Mouse (Mus musculus): ENCODE measurements around the gene Olfr1282.
"Not testable (repeated sequence)": the region's sequence is repeated elsewhere in the genome, so short reads cannot be mapped to it uniquely, and the experiment has no call there.

Olfr1282 gene

DNA sequence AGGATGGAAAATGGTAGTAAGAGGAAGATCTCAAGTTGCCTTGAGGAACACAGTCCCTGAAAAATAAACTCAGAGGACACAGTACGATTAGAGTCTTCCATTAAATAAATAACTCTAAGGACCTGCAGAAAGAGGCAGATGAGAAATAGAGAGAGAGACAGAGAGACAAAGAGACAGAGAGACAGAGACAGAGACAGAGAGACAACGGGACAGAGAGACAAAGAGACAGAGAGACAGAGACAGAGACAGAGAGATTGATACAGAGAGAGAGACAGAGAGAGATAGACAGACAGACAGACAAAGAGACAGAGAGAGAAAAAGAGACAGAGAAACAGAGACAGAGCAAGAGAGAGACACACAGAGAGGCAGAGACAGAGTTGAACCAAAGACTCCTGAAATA is at the start of gene Olfr1282:
Gene Olfr1282 (minus strand): TSS at position 101 of the 400 bp plus-strand sequence.
- no peak for DNase-seq

DNA sequence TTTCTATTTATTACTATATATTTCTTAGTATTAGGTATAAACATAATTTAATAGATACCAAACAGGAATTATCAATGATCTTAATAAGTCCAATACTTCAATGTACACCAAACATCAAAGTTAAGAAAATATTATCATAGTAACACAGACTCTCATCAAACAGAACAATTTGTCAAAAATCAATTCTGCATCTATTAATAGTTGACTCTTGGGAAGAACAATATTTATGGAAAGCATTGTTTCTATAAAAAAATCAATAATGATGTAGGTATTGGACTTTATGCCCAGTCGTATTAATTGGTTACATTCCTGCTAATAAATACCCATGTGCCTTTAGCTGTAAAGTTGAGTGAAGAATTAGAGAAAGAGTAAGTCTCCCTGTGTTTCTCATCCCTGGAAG is 39.3 kb upstream of the Olfr1282 start, which contains the start of gene Olfr1284:
Gene Olfr1284 (plus strand): TSS at position 301 of the 400 bp plus-strand sequence.
- DNase-seq = no peak

DNA sequence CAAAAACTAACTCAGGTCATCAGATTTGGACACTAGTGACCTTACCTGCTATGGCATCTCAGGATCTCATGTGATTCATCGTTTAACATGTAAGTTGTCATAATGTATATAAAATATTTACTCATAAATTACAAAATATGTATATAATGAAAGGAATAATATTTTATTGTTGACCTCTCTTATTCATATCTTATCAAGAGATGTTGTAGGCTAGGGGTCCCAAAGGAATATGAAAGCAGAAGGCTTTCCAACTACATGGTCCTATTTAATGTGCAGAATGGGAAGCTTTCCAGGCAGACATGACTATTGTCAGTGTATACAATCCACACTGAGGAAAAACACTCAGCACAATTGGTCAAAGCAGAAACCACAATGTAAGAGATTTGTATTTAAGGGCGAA is 30.6 kb upstream of the Olfr1282 start, which contains the start of gene Olfr1283:
Gene Olfr1283 (plus strand): TSS at position 301 of the 400 bp plus-strand sequence.
- DNase-seq = no peak

GRCm38 (mm10) chr2:111333721-111334120 is 2.2 kb downstream of the Olfr1282 start:
- DNase-seq = not testable (repeated sequence)

DNA sequence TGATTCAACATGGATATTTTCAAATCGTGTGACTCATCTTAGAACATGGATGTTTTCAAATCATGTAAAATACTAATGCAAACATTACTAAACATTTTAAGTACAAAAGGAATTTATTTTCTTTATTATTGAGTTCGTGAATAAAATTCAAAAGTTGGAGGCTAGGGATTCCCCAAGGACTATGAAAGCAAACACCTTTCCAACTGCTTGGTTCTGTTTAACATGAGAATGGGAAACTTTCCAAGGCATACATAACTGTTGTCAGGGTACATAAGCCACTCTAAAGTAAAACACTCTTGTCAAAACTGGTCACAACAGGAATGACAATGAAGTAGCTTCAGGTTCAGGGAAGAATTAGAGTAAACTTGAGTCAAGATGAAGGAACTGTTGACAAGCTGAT is 9.7 kb downstream of the Olfr1282 start, which contains the start of gene Olfr1281:
Gene Olfr1281 (plus strand): TSS at position 301 of the 400 bp plus-strand sequence.
- no peak for DNase-seq

DNA sequence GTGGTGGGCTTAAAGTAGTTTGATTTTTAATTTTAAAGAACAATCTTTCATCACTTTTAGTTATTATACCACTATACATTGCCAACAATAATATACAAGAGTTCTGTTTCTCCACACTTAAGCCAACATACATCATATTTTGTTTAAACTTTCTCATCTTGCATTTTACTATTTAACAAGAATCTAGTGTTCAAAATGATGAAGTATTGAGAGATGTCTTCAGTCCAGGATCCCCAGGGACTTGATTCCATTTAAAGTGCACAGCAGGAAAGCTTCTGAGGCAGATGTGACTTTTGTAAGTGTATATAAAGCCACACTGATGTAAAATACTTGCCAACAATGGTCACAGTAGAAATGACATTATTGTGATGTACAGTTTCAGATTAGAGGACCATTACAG is 22.2 kb downstream of the Olfr1282 start, which contains the start of gene Olfr1280:
Gene Olfr1280 (plus strand): TSS at position 301 of the 400 bp plus-strand sequence.
- no peak for DNase-seq

DNA sequence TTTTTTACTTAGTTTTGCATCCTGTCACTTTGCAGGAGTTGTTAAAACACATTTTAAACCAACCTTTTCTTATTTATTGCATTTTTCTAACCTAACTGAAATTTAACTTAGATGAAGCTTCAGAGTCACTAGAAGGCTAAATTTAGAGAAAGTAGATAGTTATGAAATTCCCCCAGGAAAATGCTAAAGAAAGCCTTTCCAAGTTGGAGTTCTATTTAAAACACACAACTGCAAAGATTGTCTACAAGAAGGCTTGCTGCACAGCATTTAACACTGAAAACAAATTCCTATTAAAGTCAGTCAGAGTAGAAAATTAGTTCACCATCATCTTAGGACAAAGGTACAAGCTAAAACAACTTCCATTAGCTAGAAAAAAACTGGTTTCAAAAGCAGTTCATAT is 35.5 kb downstream of the Olfr1282 start, which contains the start of gene Olfr1279:
Gene Olfr1279 (plus strand): TSS at position 262 of the 400 bp plus-strand sequence.
- no peak for DNase-seq

- DNase-seq = no peak
Measured at GRCm38 (mm10) chr2:111298541-111298940, 37.3 kb downstream of the Olfr1282 start.

DNA sequence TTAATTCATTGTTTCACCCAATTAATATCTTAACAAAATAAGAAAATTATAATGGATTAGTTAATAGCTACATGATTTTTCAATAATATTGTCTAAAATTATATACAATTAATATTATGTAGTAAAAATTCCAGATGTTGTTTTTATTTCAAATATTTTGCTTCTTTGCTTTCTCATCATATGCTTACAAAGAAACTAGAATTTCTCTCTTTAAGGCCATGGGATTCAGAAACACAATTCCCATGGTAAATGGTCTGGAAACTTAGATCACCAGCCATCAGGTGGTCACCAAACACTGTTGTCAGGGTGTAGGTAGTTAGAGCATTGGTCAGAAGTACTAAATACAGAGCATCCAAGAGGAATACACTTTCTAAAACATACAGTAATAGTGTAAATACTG is 46.0 kb downstream of the Olfr1282 start, which contains the start of gene Olfr1278:
Gene Olfr1278 (plus strand): TSS at position 301 of the 400 bp plus-strand sequence.
- DNase-seq = no peak
